ENCODE assay signal across 8 mouse cellular contexts in the genomic region with DNA sequence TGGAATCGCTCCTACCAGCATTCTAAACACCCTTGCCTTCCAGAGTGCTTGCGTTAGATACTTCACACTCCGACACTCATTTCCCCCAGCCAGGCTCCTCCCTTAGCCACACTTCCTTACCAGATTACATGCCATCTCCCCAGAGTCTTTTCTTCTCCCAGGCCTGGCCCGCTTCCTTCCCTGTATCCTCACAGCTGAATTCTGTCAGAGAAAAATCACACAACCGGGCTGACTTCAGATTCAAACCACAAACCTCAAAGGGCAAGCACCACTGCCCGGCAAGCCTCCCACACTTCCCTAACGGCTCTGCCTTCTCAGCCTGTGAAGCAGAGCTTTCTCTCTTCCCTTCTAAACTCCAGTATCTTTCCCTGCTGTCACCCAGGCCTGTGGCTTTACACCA. TPM values are rescaled to one million over a fixed set of nuclear protein-coding genes. Genes with fewer than 3 reads are reported as not detected.
DNase-seq lines count a peak whose midpoint lies in the region; ATAC-seq lines count a peak whose summit lies in the region.

No protein-coding gene starts in this region.

- 52% methylated on average over 7 of the region's 7 CpGs for WGBS in embryonic facial prominence, embryonic 12.5 days
- 72% methylated on average over 7 of the region's 7 CpGs for WGBS in embryonic facial prominence, embryonic 10.5 days
- 47% methylated on average over 7 of the region's 7 CpGs for WGBS in embryonic facial prominence, embryonic 13.5 days

- H3K9ac ChIP-seq in embryonic facial prominence, embryonic 12.5 days = no peak overlapping the region
- H3K9ac ChIP-seq in embryonic facial prominence, embryonic 13.5 days = no peak overlapping the region

- H3K27me3 ChIP-seq in embryonic facial prominence, embryonic 12.5 days = no peaks in the 10 kb centered on the region
- H3K27me3 ChIP-seq in embryonic facial prominence, embryonic 10.5 days (replicated peaks; ENCODE audit: low read depth, poor library complexity, severe bottlenecking) = no peaks in the 10 kb centered on the region
- no peaks in the 10 kb centered on the region for H3K27me3 ChIP-seq in embryonic facial prominence, embryonic 13.5 days

- H3K4me3 ChIP-seq in embryonic facial prominence, embryonic 12.5 days = no peak overlapping the region
- H3K4me3 ChIP-seq in embryonic facial prominence, embryonic 10.5 days = no peak overlapping the region
- no peak overlapping the region for H3K4me3 ChIP-seq in embryonic facial prominence, embryonic 13.5 days

- H3K9me3 ChIP-seq in embryonic facial prominence, embryonic 12.5 days = no peaks in the 10 kb centered on the region
- H3K9me3 ChIP-seq in embryonic facial prominence, embryonic 10.5 days = no peaks in the 10 kb centered on the region
- no peaks in the 10 kb centered on the region for H3K9me3 ChIP-seq in embryonic facial prominence, embryonic 13.5 days

- intact Hi-C loops in heart, postnatal 25 days (cut with DNase I) = no loop called here

- no peak for DNase-seq in embryonic facial prominence, embryonic 10.5 days (ENCODE audit: low spot score)
- peak; percentile 53 for DNase-seq in heart, postnatal 25 days (ENCODE audit: low spot score)
- peak; percentile 39 for DNase-seq in lung, postnatal 14 days
- no peak for DNase-seq in left cerebral cortex, adult 8-10 months (ENCODE audit: low spot score in 2 of 2)
- no peak for DNase-seq in cerebellum, postnatal 10 days

- H3K4me2 ChIP-seq in embryonic facial prominence, embryonic 12.5 days (replicated peaks) = no peak overlapping the region
- H3K4me2 ChIP-seq in embryonic facial prominence, embryonic 13.5 days = 0 out of 2 replicates have a peak overlapping the region, but pooled peaks have one; percentile 5

- H3K27ac ChIP-seq in embryonic facial prominence, embryonic 12.5 days = 0 out of 2 replicates have a peak overlapping the region, but pooled peaks have one; percentile 46
- H3K27ac ChIP-seq in embryonic facial prominence, embryonic 10.5 days (replicated peaks) = no peak overlapping the region; the same call in 1 of the 2 replicates
- 0 out of 2 replicates have a peak overlapping the region, but pooled peaks have one; percentile 28 for H3K27ac ChIP-seq in embryonic facial prominence, embryonic 13.5 days

- no peak for ATAC-seq in embryonic facial prominence, embryonic 12.5 days (ENCODE audit: insufficient number of reproducible peaks, insufficient read depth, low FRiP score, low TSS enrichment)
- ATAC-seq in embryonic facial prominence, embryonic 13.5 days (ENCODE audit: insufficient number of reproducible peaks, insufficient read depth, low FRiP score, low TSS enrichment, low read depth) = no peak
- ATAC-seq in megakaryocyte-erythroid progenitor cell, adult 5-6 weeks (replicated peaks; ENCODE audit: low FRiP score, low TSS enrichment, poor library complexity, severe bottlenecking) = no peak

- H3K4me1 ChIP-seq in embryonic facial prominence, embryonic 12.5 days = 0 out of 2 replicates have a peak, but pooled peaks cover 8% of the 10 kb centered on the region
- peaks cover 33% of the 10 kb centered on the region for H3K4me1 ChIP-seq in embryonic facial prominence, embryonic 10.5 days
- peaks cover 34% of the 10 kb centered on the region for H3K4me1 ChIP-seq in embryonic facial prominence, embryonic 13.5 days

- peaks cover 7% of the 10 kb centered on the region; the same call in 1 of the 2 replicates for H3K36me3 ChIP-seq in embryonic facial prominence, embryonic 12.5 days
- peaks cover 26% of the 10 kb centered on the region for H3K36me3 ChIP-seq in embryonic facial prominence, embryonic 10.5 days (replicated peaks)
- H3K36me3 ChIP-seq in embryonic facial prominence, embryonic 13.5 days = peaks cover 14% of the 10 kb centered on the region

RNA-seq across cellular contexts. Expression of a gene that starts 4.7 kb away (rescaled TPM):
- polyA plus RNA-seq in embryonic facial prominence, embryonic 12.5 days (2016; fragmentation: Nextera tagmentation; extraction: Ambion mirVana) = 50.5 and 58.7 TPM in 2 replicates
- polyA plus RNA-seq in embryonic facial prominence, embryonic 10.5 days (2016; fragmentation: Nextera tagmentation; extraction: Ambion mirVana) = 38.0 and 43.6 TPM in 2 replicates
- polyA plus RNA-seq in embryonic facial prominence, embryonic 13.5 days (2015; fragmentation: Nextera tagmentation; extraction: Ambion mirVana) = 51.3 and 59.1 TPM in 2 replicates
- 10 to 100 TPM; 16.4 to 20.5 TPM for total RNA-seq in heart, postnatal 25 days (2021)
- 10 to 100 TPM; 56.9 to 64.9 (median 58.8) TPM for total RNA-seq in left cerebral cortex, adult 8-10 months (2022)
- total RNA-seq in megakaryocyte-erythroid progenitor cell, adult 5-6 weeks (2014; fragmentation: Nextera tagmentation) = 6.6 and 14.7 TPM in 2 replicates
- 1.7 and 1.9 TPM in 2 replicates for total RNA-seq in megakaryocyte-erythroid progenitor cell, adult 5-6 weeks (2017)

RNA-seq across cellular contexts. Expression of a gene that starts 8.2 kb away (rescaled TPM):
- polyA plus RNA-seq in embryonic facial prominence, embryonic 12.5 days (2016; fragmentation: Nextera tagmentation; extraction: Ambion mirVana) = 0.61 and 1.00 TPM in 2 replicates
- 0.74 and 0.87 TPM in 2 replicates for polyA plus RNA-seq in embryonic facial prominence, embryonic 10.5 days (2016; fragmentation: Nextera tagmentation; extraction: Ambion mirVana)
- polyA plus RNA-seq in embryonic facial prominence, embryonic 13.5 days (2015; fragmentation: Nextera tagmentation; extraction: Ambion mirVana) = 0.61 and 0.77 TPM in 2 replicates
- under 1 TPM in 1 of 2 experiments, not detected in 1; 0.34 TPM for total RNA-seq in heart, postnatal 25 days (2021)
- under 1 TPM in 3 of 4 experiments, not detected in 1; 0.24 to 0.34 (median 0.33) TPM for total RNA-seq in left cerebral cortex, adult 8-10 months (2022)
- total RNA-seq in megakaryocyte-erythroid progenitor cell, adult 5-6 weeks (2014; fragmentation: Nextera tagmentation) = 0.20 and 0.92 TPM in 2 replicates
- 1.1 and 4.4 TPM in 2 replicates for total RNA-seq in megakaryocyte-erythroid progenitor cell, adult 5-6 weeks (2017)

RNA-seq across cellular contexts. Expression of a gene that starts 47.5 kb away (rescaled TPM):
- 56.4 and 59.0 TPM in 2 replicates for polyA plus RNA-seq in embryonic facial prominence, embryonic 12.5 days (2016; fragmentation: Nextera tagmentation; extraction: Ambion mirVana)
- 46.4 and 51.2 TPM in 2 replicates for polyA plus RNA-seq in embryonic facial prominence, embryonic 10.5 days (2016; fragmentation: Nextera tagmentation; extraction: Ambion mirVana)
- polyA plus RNA-seq in embryonic facial prominence, embryonic 13.5 days (2015; fragmentation: Nextera tagmentation; extraction: Ambion mirVana) = 51.6 and 61.0 TPM in 2 replicates
- 100 to 1,000 TPM in 1 of 2 experiments, 10 to 100 TPM in 1; 67.0 to 107 TPM for total RNA-seq in heart, postnatal 25 days (2021)
- total RNA-seq in left cerebral cortex, adult 8-10 months (2022) = 100 to 1,000 TPM; 124 to 132 (median 125) TPM
- total RNA-seq in megakaryocyte-erythroid progenitor cell, adult 5-6 weeks (2014; fragmentation: Nextera tagmentation) = 91.2 and 104 TPM in 2 replicates
- 63.3 and 64.2 TPM in 2 replicates for total RNA-seq in megakaryocyte-erythroid progenitor cell, adult 5-6 weeks (2017)

Comparison
In these comparisons a context has a peak if more than half of its experiments do, and no peak if none do; other contexts are left out.
1. DNase-seq: peak in heart, postnatal 25 days (single experiment) and lung, postnatal 14 days (single experiment); none in embryonic facial prominence, embryonic 10.5 days (single experiment), left cerebral cortex, adult 8-10 months (0 of 2) and cerebellum, postnatal 10 days (0 of 2).